Mouse (Mus musculus) lung, embryonic 16.5 days (tissue): ENCODE results near the gene Ypel3. TPM values are rescaled to one million over a fixed set of nuclear protein-coding genes. Genes with fewer than 3 reads are reported as not detected.
A peak's percentile ranks its signal among the peaks of the same experiment; 100 is the strongest.
"Not testable (repeated sequence)": the region's sequence is repeated elsewhere in the genome, so short reads cannot be mapped to it uniquely, and the experiment has no call there.

Source experiments
- ATAC-seq: fragments of 200-750 bp; cut with Nextera tagmentation; 2 replicates; pipeline ENCODE4 v1.8.0; 2017; ENCODE audit warnings: low read depth, mild to moderate bottlenecking, moderate library complexity
- H3K27ac ChIP-seq: fragments of 300-500 bp; sonication (generic); 2 replicates; pipeline ENCODE4 v1.5.1; 2014; ENCODE audit warnings: mild to moderate bottlenecking, control low read depth, low read length
- H3K27me3 ChIP-seq: fragments of 300-500 bp; sonication (generic); 2 replicates; pipeline ENCODE4 v1.6.1; 2014; ENCODE audit warnings: low read depth, low read length, mixed read lengths; ENCODE audit not compliant: control insufficient read depth, insufficient read depth
- H3K36me3 ChIP-seq: fragments of 300-500 bp; sonication (generic); 2 replicates; pipeline ENCODE4 v1.6.1; 2014; ENCODE audit warnings: low read length; ENCODE audit not compliant: control insufficient read depth, insufficient read depth
- H3K4me1 ChIP-seq: fragments of 300-500 bp; sonication (generic); replicated peaks from 2 replicates; pipeline ENCODE4 v1.6.1; 2014; ENCODE audit warnings: low read length, mixed read lengths; ENCODE audit not compliant: control insufficient read depth, insufficient read depth
- H3K4me2 ChIP-seq: fragments of 300-500 bp; sonication (generic); 2 replicates; pipeline ENCODE4 v1.6.1; 2014; ENCODE audit warnings: low read depth, low read length, control low read depth
- H3K4me3 ChIP-seq: fragments of 300-500 bp; sonication (generic); 2 replicates; pipeline ENCODE4 v1.5.1; 2014; ENCODE audit warnings: mild to moderate bottlenecking, low read length, control low read depth
- H3K9ac ChIP-seq: fragments of 300-500 bp; sonication (generic); 2 replicates; pipeline ENCODE4 v1.6.1; 2014; ENCODE audit warnings: low read length, control low read depth
- H3K9me3 ChIP-seq: fragments of 300-500 bp; sonication (generic); 2 replicates; pipeline ENCODE4 v1.6.1; 2016; ENCODE audit warnings: low read length; ENCODE audit not compliant: control insufficient read depth
- WGBS: fragments of 180-500 bp; shearing (Covaris S2); extraction: QIAGEN DNeasy Blood & Tissue Kit; methylation state at CpG from one replicate; pipeline ENCODE4 v1.1.7; 2014; 5-methylcytosine and 5-hydroxymethylcytosine counted together
- polyA plus RNA-seq: library from polyadenylated mRNA; unstranded; fragments of >200 nt; fragmentation: Nextera tagmentation; extraction: Ambion mirVana; gene quantifications from 2 replicates; pipeline ENCODE4 v1.2.1, GENCODE M21; 2015

Gene Ypel3
- polyA plus RNA-seq, 1 experiment from 2014 or later = 111 TPM

DNA sequence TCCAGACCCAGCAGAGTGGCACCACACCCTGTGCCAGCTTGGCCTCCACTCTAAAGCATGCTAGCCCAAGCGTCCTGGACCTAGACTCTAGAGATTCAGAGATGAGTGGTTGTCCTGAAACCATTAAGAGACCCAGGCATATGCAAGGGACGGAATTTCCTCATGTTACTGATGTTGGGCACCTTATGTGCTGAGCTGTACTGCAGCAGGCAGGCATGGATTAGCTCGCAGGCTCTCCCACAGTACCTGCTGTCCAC lies 849 bp upstream of the Ypel3 start:
- Histone ChIP-seq H3K4me1 (peaks cover 31% of the 10 kb centered on the region), H3K9me3 (no peaks in the 10 kb centered on the region), H3K36me3 (peaks cover 8% of the 10 kb centered on the region; the same call in 1 of the 2 replicates), H3K9ac (peak overlapping the region; percentile 92), H3K4me3 (peak overlapping the region; percentile 75; the same call in 1 of the 2 replicates), H3K4me2 (peak overlapping the region; percentile 93), H3K27me3 (no peaks in the 10 kb centered on the region), H3K27ac (peak overlapping the region; percentile 94)
- 53% methylated on average over 3 of the region's 3 CpGs for WGBS
- ATAC-seq = no peak

DNA sequence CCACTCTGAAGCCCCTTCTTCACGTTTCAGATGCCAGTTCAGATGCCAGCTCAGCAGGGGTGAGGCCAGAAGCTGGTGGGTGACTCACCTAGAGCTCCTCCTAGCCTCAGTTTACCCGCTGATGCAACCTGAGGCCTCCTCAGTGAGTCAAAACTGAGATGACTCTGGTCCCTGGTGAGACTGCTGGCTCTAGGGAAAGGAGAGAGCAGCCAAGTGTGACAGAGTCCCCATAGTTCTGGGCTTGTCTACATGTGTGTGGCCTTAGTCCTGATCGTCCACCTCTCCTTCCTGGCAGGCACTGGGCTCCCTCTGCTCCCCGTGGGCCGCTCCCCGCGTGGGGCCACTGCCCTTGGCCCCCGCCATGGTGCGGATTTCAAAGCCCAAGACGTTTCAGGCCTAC lies 721 bp downstream of the Ypel3 start:
- H3K27ac ChIP-seq = peak overlapping the region; percentile 82
- peaks cover 37% of the 10 kb centered on the region for H3K4me1 ChIP-seq
- peak overlapping the region; percentile 92 for H3K9ac ChIP-seq
- peaks cover 6% of the 10 kb centered on the region; the same call in 1 of the 2 replicates for H3K36me3 ChIP-seq
- no peak for ATAC-seq
- WGBS = 43% methylated on average over 10 of the region's 10 CpGs
- H3K4me2 ChIP-seq = peak overlapping the region; percentile 93
- H3K9me3 ChIP-seq = no peaks in the 10 kb centered on the region
- H3K4me3 ChIP-seq = peak overlapping the region; percentile 75
- no peaks in the 10 kb centered on the region for H3K27me3 ChIP-seq

DNA sequence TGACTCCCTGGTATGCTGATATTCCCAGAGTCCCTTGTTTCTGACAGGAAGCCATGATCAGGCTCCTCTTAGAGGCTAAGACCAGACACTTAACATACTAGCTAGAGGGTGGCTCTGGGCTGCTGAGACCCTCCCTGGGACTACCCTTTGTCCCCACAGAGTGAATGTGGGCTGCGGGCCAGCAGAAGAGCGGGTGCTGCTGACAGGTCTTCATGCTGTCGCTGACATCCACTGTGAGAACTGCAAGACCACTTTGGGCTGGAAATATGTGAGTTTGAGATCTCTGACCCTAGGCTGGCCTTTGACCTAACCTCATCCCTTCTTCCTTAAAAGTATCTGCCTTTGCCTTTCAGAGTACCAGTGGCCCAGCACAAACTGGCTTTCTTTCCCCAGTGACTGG lies 1.4 kb downstream of the Ypel3 start:
- Histone ChIP-seq H3K4me1 (peaks cover 37% of the 10 kb centered on the region), H3K4me3 (peak overlapping the region; percentile 75; the same call in 1 of the 2 replicates), H3K4me2 (peak overlapping the region; percentile 93), H3K27me3 (no peaks in the 10 kb centered on the region), H3K27ac (no peak overlapping the region; the same call in 1 of the 2 replicates), H3K36me3 (peaks cover 7% of the 10 kb centered on the region; the same call in 1 of the 2 replicates), H3K9ac (peak overlapping the region; percentile 92), H3K9me3 (no peaks in the 10 kb centered on the region)
- no peak for ATAC-seq
- 54% methylated on average over 3 of the region's 3 CpGs for WGBS

DNA sequence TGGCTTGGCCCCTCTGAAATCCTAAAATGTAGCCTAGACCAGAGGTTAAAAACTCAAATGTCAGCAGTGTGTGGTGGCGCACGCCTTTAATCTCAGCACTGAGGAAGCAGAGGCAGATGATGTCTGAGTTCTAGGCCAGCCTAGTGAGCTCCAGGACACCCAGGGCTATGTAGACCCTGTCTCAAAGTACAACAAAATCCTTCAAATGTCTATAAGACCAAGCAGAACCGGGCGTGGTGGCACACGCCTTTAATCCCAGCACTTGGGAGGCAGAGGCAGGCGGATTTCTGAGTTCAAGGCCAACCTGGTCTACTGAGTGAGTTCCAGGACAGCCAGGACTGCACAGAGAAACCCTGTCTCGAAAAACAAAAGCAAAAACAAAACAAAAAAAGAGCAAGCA lies 2.3 kb downstream of the Ypel3 start:
- not testable (repeated sequence) for H3K27me3 ChIP-seq, H3K4me2 ChIP-seq, ATAC-seq, H3K27ac ChIP-seq, H3K9me3 ChIP-seq, H3K9ac ChIP-seq, H3K4me3 ChIP-seq
- peaks cover 37% of the 10 kb centered on the region for H3K4me1 ChIP-seq
- peaks cover 12% of the 10 kb centered on the region; the same call in 1 of the 2 replicates for H3K36me3 ChIP-seq
- 82% methylated on average over 7 of the region's 7 CpGs for WGBS

DNA sequence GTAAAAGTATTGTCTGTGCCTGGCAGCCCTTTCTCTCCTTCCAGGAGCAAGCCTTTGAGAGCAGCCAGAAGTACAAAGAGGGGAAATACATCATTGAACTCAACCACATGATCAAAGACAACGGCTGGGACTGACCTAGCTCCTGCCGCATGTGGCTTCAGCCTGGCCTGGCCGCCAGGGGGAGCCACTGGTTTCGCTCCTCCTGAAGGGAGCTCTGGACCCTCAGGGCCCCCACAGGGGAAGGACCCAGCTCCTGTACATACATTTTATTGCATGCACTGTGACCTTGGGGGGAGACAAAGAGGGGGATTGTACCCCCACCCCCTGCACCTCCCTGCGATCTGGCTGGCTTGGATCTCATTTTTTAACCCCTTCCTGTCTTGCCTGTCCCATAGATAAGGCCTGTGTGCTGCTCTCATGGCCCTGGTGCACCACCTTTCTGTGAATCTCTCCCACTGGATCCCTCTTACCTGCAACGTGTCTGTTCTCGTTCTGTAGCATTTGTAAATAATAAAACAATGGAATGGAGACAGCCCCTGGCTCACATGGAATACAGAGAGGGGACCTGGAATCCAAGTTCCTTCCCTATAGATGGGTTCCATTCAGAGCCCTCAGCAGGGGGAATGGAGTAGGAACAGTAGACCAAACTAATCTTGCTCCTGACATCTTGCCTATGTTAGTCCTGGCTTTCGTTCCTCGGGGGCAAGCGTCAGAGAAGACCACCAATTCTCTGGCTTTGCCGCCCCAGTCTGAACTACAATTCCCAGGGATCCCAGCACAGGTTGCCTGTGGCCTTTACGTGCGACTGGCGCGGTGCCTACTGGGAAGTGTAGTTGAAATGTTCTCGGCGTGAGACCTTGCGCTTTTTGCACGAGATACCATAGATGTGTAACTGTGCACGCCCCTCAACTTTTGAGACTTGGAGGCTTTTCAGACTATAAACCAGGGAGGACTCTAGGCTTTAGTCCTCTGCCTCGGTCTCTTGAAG lies 3.5 kb downstream of the Ypel3 start:
- H3K4me3 ChIP-seq = peak overlapping the region; percentile 52
- peak overlapping the region; percentile 69 for H3K9ac ChIP-seq
- 0% methylated on average over 21 of the region's 21 CpGs for WGBS
- H3K4me1 ChIP-seq = peaks cover 37% of the 10 kb centered on the region
- no peaks in the 10 kb centered on the region for H3K9me3 ChIP-seq
- ATAC-seq = peak; percentile 59
- H3K36me3 ChIP-seq = peaks cover 23% of the 10 kb centered on the region
- peak overlapping the region; percentile 63 for H3K27ac ChIP-seq
- no peaks in the 10 kb centered on the region for H3K27me3 ChIP-seq
- H3K4me2 ChIP-seq = peak overlapping the region; percentile 93

DNA sequence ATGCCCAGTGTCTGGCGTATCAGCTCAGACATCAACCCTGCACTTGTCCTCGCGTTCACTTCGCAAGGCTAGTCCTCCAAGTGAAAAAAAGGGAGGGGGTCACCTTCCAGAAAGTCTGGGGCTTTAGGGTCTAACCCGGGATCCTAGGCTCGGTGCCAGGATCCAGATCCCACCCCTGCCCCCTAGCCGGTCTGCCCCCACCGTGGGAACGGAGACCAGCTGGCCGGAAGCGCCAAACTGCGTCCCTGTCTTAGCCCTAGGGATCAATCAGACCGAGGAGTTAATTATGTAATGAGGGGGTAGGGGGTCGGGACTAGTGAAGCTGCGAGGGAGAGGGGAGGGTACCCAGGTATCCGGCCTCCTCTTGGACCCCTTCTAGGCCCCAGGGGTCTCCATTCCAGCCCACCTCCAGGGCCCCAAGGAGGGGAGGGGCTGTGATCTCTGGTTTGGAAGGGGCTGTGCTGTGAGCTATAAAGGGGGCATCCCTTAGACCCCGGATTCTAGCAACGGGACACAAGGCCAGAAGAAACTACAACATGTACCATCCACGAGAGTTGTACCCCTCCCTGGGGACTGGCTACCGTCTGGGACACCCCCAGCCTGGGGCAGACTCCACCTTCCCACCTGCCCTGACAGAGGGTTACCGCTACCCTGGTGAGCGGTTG lies 4.3 kb downstream of the Ypel3 start, which contains the start of gene Tbx6:
TSS of gene Tbx6 (plus strand) at position 513 of the 665 bp plus-strand sequence.
- ATAC-seq = peak; percentile 1; the same call in 1 of the 2 replicates
- H3K27ac ChIP-seq = no peak within 1 kb of the TSS
- 7% methylated on average over 22 of the region's 22 CpGs for WGBS
- H3K27me3 ChIP-seq = no peaks in the 10 kb centered on the region
- H3K36me3 ChIP-seq = peaks cover 28% of the 10 kb centered on the region
- no peaks in the 10 kb centered on the region for H3K9me3 ChIP-seq
- peaks cover 30% of the 10 kb centered on the region for H3K4me1 ChIP-seq
- peak within 1 kb of the TSS; percentile 93 for H3K4me2 ChIP-seq
- peak within 1 kb of the TSS; percentile 69 for H3K9ac ChIP-seq
- peak within 1 kb of the TSS; percentile 52 for H3K4me3 ChIP-seq

DNA sequence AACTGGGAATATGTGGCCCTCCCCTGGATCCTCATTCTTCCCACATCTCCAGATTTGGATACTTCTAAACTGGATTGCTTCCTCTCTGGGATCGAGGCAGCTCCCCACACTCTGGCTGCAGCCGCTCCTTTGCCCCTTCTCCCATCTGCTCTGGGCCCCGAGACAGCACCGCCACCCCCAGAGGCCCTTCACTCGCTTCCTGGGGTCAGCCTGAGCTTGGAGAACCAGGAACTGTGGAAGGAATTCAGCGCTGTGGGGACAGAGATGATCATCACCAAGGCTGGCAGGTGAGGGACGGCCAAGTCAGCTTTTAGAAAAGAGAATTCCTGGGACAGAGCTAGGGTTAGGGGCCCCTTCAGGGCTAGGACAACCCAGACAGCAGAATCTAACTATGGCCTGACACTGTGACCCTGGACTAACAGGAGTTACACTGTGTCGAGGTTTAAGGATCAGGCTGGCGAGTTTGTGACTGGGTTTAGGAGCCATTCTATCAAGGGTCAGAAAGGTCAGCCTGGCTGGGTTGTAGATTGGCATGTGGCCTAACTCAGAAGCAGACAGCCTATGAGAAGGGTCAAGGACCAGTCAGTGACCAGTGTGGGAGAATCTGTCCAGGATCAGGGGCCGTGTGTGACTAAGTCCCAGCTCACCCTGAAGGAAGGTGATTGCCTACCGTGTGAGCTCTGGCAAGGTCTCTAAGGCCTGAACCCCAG lies 5.1 kb downstream of the Ypel3 start:
- Histone ChIP-seq H3K9ac (peak overlapping the region; percentile 69; the same call in 1 of the 2 replicates), H3K27ac (no peak overlapping the region), H3K9me3 (no peaks in the 10 kb centered on the region), H3K36me3 (peaks cover 34% of the 10 kb centered on the region), H3K27me3 (no peaks in the 10 kb centered on the region), H3K4me2 (no peak overlapping the region), H3K4me1 (peaks cover 28% of the 10 kb centered on the region), H3K4me3 (no peak overlapping the region)
- WGBS = 39% methylated on average over 11 of the region's 11 CpGs
- ATAC-seq = no peak

DNA sequence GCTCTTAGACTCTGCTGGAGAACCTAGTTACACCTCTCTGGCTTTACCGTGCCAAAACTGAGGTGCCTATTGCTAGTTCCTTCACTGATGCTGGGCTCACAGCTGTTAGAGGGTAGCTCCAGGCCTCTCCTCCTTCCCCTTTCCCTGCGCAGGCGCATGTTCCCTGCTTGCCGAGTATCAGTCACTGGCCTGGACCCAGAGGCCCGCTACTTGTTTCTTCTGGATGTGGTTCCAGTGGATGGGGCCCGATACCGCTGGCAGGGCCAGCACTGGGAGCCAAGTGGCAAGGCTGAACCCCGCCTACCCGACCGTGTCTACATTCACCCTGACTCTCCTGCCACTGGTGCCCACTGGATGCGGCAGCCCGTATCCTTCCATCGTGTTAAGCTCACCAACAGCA lies 5.9 kb downstream of the Ypel3 start:
- 76% methylated on average over 13 of the region's 13 CpGs for WGBS
- H3K27ac ChIP-seq = no peak overlapping the region
- H3K27me3 ChIP-seq = no peaks in the 10 kb centered on the region
- H3K4me1 ChIP-seq = peaks cover 23% of the 10 kb centered on the region
- peaks cover 43% of the 10 kb centered on the region for H3K36me3 ChIP-seq
- no peak for ATAC-seq
- H3K9me3 ChIP-seq = no peaks in the 10 kb centered on the region
- no peak overlapping the region for H3K9ac ChIP-seq
- no peak overlapping the region for H3K4me3 ChIP-seq
- no peak overlapping the region for H3K4me2 ChIP-seq

DNA sequence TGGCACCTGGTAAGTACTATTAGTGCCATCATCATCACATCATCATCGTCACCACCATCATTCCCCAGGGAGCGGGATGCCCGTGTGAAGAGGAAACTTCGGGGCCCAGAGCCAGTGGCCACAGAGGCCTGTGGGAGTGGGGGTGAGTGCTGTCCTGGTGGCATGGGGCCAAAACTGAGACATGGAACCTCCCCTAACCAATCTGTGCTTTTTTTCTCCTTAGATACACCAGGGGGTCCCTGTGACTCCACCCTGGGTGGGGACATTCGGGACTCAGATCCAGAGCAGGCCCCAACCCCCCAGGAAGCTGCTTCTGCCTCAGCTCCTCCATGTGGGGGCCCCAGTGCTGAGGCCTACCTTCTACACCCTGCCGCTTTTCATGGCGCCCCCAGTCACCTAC lies 7.7 kb downstream of the Ypel3 start:
- peaks cover 54% of the 10 kb centered on the region for H3K36me3 ChIP-seq
- H3K9ac ChIP-seq = no peak overlapping the region
- no peak overlapping the region for H3K4me3 ChIP-seq
- WGBS = 75% methylated on average over 7 of the region's 7 CpGs
- ATAC-seq = no peak
- no peaks in the 10 kb centered on the region for H3K9me3 ChIP-seq
- peaks cover 17% of the 10 kb centered on the region for H3K4me1 ChIP-seq
- no peak overlapping the region for H3K4me2 ChIP-seq
- H3K27me3 ChIP-seq = no peaks in the 10 kb centered on the region
- H3K27ac ChIP-seq = no peak overlapping the region
